Mouse (Mus musculus) myocyte (in vitro differentiated cells): ENCODE measurements around the gene Krt80.

Source experiments
- MYOD1 ChIP-seq, 3 experiments: IDR thresholded peaks; one replicate each; pipeline ENCODE4 v1.6.1; 2011; ENCODE audit warnings: control low read depth in 2 of 3, low read depth in 2 of 3, mild to moderate bottlenecking in 2 of 3, moderate library complexity in 1 of 3; ENCODE audit not compliant: insufficient read length in 2 of 3, control insufficient read depth in 1 of 3
- POLR2A ChIP-seq: IDR thresholded peaks from one replicate; pipeline ENCODE4 v1.6.1; 2011; ENCODE audit warnings: low read depth, mild to moderate bottlenecking, control low read depth, moderate library complexity; ENCODE audit not compliant: insufficient read length

- no peak for TF ChIP-seq POLR2A
- TF ChIP-seq MYOD1 (IDR thresholded peaks at IDR 0.05; ENCODE audit: control insufficient read depth in 1 of 3, insufficient read length in 2 of 3, low read depth in 2 of 3): peak in 1 of 3 experiments; percentile 53
Measured at GRCm38 (mm10) chr15:101320618-101321041, 49.3 kb downstream of the Krt80 start.
